Comparison of ENCODE assay signal across 8 mouse cellular contexts in genomic region chr2:74907368-74908291, GRCm38 (mm10).
DNase-seq lines count a peak whose midpoint lies in the region; ATAC-seq lines count a peak whose summit lies in the region.

No protein-coding gene starts in this region.

- ATAC-seq in stomach, embryonic 16.5 days (ENCODE audit: insufficient read depth, low FRiP score): no peak
- ATAC-seq in megakaryocyte progenitor cell, adult 5-6 weeks (replicated peaks; ENCODE audit: poor library complexity): no peak
- no peak for ATAC-seq in hindbrain, embryonic 13.5 days (ENCODE audit: low FRiP score)

- no peak overlapping the region for H3K9ac ChIP-seq in stomach, embryonic 16.5 days (ENCODE audit: low read length)
- H3K9ac ChIP-seq in hindbrain, embryonic 13.5 days: no peak overlapping the region

- peak; percentile 55 for DNase-seq in urinary bladder, postnatal 14 days (ENCODE audit: low spot score)
- no peak for DNase-seq in urinary bladder, postnatal 10 days (ENCODE audit: low spot score)
- peak; percentile 76 for DNase-seq in gastrocnemius, postnatal 14 days
- peak; percentile 79 for DNase-seq in kidney, postnatal 14 days
- no peak for DNase-seq in hindbrain, embryonic 10.5 days (ENCODE audit: low spot score)

- 59% methylated on average over 19 of the region's 19 CpGs for WGBS in stomach, embryonic 16.5 days
- 87% methylated on average over 19 of the region's 19 CpGs for WGBS in hindbrain, embryonic 10.5 days
- WGBS in hindbrain, embryonic 13.5 days: 74% methylated on average over 19 of the region's 19 CpGs

- no peaks in the 10 kb centered on the region for H3K9me3 ChIP-seq in stomach, embryonic 16.5 days (replicated peaks; ENCODE audit: control insufficient read depth, low read length)
- H3K9me3 ChIP-seq in hindbrain, embryonic 10.5 days: no peaks in the 10 kb centered on the region
- no peaks in the 10 kb centered on the region for H3K9me3 ChIP-seq in hindbrain, embryonic 13.5 days

- no peaks in the 10 kb centered on the region for H3K36me3 ChIP-seq in stomach, embryonic 16.5 days (ENCODE audit: control insufficient read depth, insufficient read depth, low read length)
- H3K36me3 ChIP-seq in hindbrain, embryonic 10.5 days: no peaks in the 10 kb centered on the region
- H3K36me3 ChIP-seq in hindbrain, embryonic 13.5 days: no peaks in the 10 kb centered on the region

- intact Hi-C loops in gastrocnemius, postnatal 14 days (cut with DNase I; ENCODE audit: low total_unique reads): no loop called here

- no peaks in the 10 kb centered on the region for H3K27me3 ChIP-seq in stomach, embryonic 16.5 days (ENCODE audit: control insufficient read depth, insufficient read depth, low read length)
- H3K27me3 ChIP-seq in hindbrain, embryonic 10.5 days (ENCODE audit: insufficient read depth, poor library complexity, severe bottlenecking): no peaks in the 10 kb centered on the region
- H3K27me3 ChIP-seq in hindbrain, embryonic 13.5 days: no peaks in the 10 kb centered on the region

- 0 out of 2 replicates have a peak overlapping the region, but pooled peaks have one; percentile 0 for H3K4me3 ChIP-seq in stomach, embryonic 16.5 days (replicated peaks; ENCODE audit: low read length)
- no peak overlapping the region for H3K4me3 ChIP-seq in hindbrain, embryonic 10.5 days
- H3K4me3 ChIP-seq in hindbrain, embryonic 13.5 days: no peak overlapping the region

- peak overlapping the region; percentile 40; the same call in 1 of the 2 replicates for H3K27ac ChIP-seq in stomach, embryonic 16.5 days (ENCODE audit: low read length)
- H3K27ac ChIP-seq in hindbrain, embryonic 10.5 days: no peak overlapping the region
- H3K27ac ChIP-seq in hindbrain, embryonic 13.5 days: no peak overlapping the region

- H3K4me1 ChIP-seq in stomach, embryonic 16.5 days (ENCODE audit: control insufficient read depth, insufficient read depth, low read length): no peaks in the 10 kb centered on the region
- H3K4me1 ChIP-seq in hindbrain, embryonic 10.5 days (replicated peaks): no peaks in the 10 kb centered on the region
- peaks cover 3% of the 10 kb centered on the region; the same call in 1 of the 2 replicates for H3K4me1 ChIP-seq in hindbrain, embryonic 13.5 days (replicated peaks)

- H3K4me2 ChIP-seq in stomach, embryonic 16.5 days (ENCODE audit: low read depth, low read length): peak overlapping the region; percentile 34
- no peak overlapping the region for H3K4me2 ChIP-seq in hindbrain, embryonic 13.5 days

Comparison
In these comparisons a context has a peak if more than half of its experiments do, and no peak if none do; other contexts are left out.
1. DNase-seq: peak in urinary bladder, postnatal 14 days (single experiment), gastrocnemius, postnatal 14 days (single experiment) and kidney, postnatal 14 days (single experiment); none in urinary bladder, postnatal 10 days (single experiment) and hindbrain, embryonic 10.5 days (single experiment).